Comparison of ENCODE assay signal across 9 mouse cellular contexts in the genomic region with DNA sequence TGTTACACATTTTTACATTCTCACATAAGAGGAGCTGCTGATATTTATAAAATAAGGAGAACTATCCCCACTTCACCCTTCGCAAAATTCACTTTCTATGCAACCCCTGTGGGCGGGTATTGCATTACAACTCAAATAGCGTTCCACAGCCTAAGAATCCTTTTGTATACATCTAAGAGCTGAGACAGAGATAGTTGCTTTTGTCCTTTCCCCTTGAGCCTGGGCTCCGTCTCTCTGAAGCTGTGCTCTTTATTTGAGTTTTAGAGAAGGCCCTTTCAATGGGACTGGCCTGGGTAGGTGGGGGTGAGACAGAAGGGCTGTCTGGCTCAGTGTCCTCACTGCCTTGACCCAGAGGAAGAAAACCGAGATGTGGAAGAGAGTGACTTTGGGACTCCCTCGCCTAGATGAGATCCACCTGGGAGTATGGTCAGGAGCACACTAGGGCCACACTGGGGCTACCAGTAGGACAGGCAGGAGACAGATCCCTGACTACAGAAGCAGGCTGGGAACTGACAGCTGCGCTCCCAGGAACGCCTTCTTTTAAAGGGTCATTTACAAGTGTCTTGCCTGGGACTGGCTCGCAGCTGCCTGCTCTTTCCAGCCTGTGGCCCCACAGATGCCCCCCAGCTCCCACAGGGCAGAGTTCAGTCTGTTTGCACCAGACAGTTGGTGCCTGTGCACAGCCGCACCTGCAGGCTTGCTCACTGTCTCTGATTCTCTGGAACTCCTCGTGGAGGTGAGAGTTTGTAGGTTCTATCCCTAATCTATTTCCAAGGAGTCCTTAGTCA.
A peak's percentile ranks its signal among the peaks of the same experiment; 100 is the strongest.
DNase-seq lines count a peak whose midpoint lies in the region; ATAC-seq and TF ChIP-seq lines count a peak whose summit lies in the region.
"Had no signal": no experiment of that assay in that cellular context is flagged by ENCODE, and none has a peak within 500 bp of the region (broad histone marks: within the 10 kb centered on the region; RNA-seq: fewer than 3 reads in every experiment).

No protein-coding gene starts in this region.

- ATAC-seq in intestine, embryonic 14.5 days (replicated peaks; ENCODE audit: low FRiP score, low TSS enrichment, low read depth) = 0 out of 2 replicates have a peak, but pooled peaks have one; percentile 60
- ATAC-seq in liver, embryonic 14.5 days (ENCODE audit: insufficient read depth) = no peak

- no peak for TF ChIP-seq CTCF in liver, embryonic 14.5 days (IDR thresholded peaks at IDR 0.05; ENCODE audit: low read depth)

- 25% methylated on average over 11 of the region's 11 CpGs for WGBS in intestine, embryonic 14.5 days
- WGBS in liver, embryonic 14.5 days (ENCODE audit: insufficient replicate concordance) = 21% methylated on average over 11 of the region's 11 CpGs

- H3K27me3 ChIP-seq in intestine, embryonic 14.5 days (replicated peaks; ENCODE audit: control insufficient read depth, insufficient read depth, low read length) = peaks cover 15% of the 10 kb centered on the region; the same call in 1 of the 2 replicates
- no peaks in the 10 kb centered on the region; the same call in 1 of the 2 replicates for H3K27me3 ChIP-seq in liver, embryonic 14.5 days (ENCODE audit: control insufficient read depth, insufficient read depth, low read length)

- H3K9ac ChIP-seq in intestine, embryonic 14.5 days (ENCODE audit: low read length) = peak overlapping the region; percentile 22; the same call in 1 of the 2 replicates
- no peak overlapping the region for H3K9ac ChIP-seq in liver, embryonic 14.5 days (replicated peaks)

- H3K4me3 ChIP-seq in intestine, embryonic 14.5 days (ENCODE audit: low read depth, low read length) = peak overlapping the region; percentile 24
- H3K4me3 ChIP-seq in liver, embryonic 14.5 days (ENCODE audit: insufficient read depth in 1 of 2, low read depth in 2 of 2, low read length in 2 of 2) = no peak overlapping the region
- H3K4me3 ChIP-seq: megakaryocyte, embryonic 14.5 days had no signal

- H3K27ac ChIP-seq in intestine, embryonic 14.5 days (ENCODE audit: low read depth) = no peak overlapping the region
- no peak overlapping the region for H3K27ac ChIP-seq in liver, embryonic 14.5 days

- no peak for TF ChIP-seq EP300 in liver, embryonic 14.5 days (IDR thresholded peaks at IDR 0.05; ENCODE audit: low read depth)

- peaks cover 13% of the 10 kb centered on the region for H3K4me1 ChIP-seq in intestine, embryonic 14.5 days (replicated peaks; ENCODE audit: control insufficient read depth, insufficient read depth, low read length)
- 0 out of 4 replicates have a peak, but pooled peaks cover 0 to 3% of the 10 kb centered on the region in 2 experiments for H3K4me1 ChIP-seq in liver, embryonic 14.5 days (replicated peaks; ENCODE audit: control insufficient read depth in 2 of 2, insufficient read depth in 2 of 2, low read length in 1 of 2)
- H3K4me1 ChIP-seq: megakaryocyte, embryonic 14.5 days had no signal

- no peaks in the 10 kb centered on the region for H3K9me3 ChIP-seq in intestine, embryonic 14.5 days (ENCODE audit: control insufficient read depth, low read length)
- no peaks in the 10 kb centered on the region for H3K9me3 ChIP-seq in liver, embryonic 14.5 days (ENCODE audit: control insufficient read depth, low read length)

- DNase-seq in right cerebral cortex, postnatal 4 days = peak; percentile 17
- no peak for DNase-seq in right cerebral cortex, adult 18-20 months
- DNase-seq in intestine, embryonic 14.5 days (ENCODE audit: low spot score) = peak; percentile 64
- DNase-seq in liver, embryonic 14.5 days (ENCODE audit: low read depth in 3 of 3, low spot score in 3 of 3) = no peak
- DNase-seq in thymus, postnatal 4 days = no peak
- no peak for DNase-seq in cerebellum, postnatal 14 days
- no peak for DNase-seq in layer of hippocampus, adult 9-11 months
- DNase-seq in cerebellum, postnatal 4 days (ENCODE audit: low spot score in 2 of 2) = no peak

- no peaks in the 10 kb centered on the region for H3K36me3 ChIP-seq in intestine, embryonic 14.5 days (ENCODE audit: control insufficient read depth, insufficient read depth, low read length)
- no peaks in the 10 kb centered on the region for H3K36me3 ChIP-seq in liver, embryonic 14.5 days (replicated peaks; ENCODE audit: control insufficient read depth, insufficient read depth, low read depth)

- H3K4me2 ChIP-seq in intestine, embryonic 14.5 days (ENCODE audit: low read length) = peak overlapping the region; percentile 55
- peak overlapping the region; percentile 23 for H3K4me2 ChIP-seq in liver, embryonic 14.5 days (ENCODE audit: low read depth)

Comparison
In these comparisons a context has a peak if more than half of its experiments do, and no peak if none do; other contexts are left out.
1. DNase-seq: peak in right cerebral cortex, postnatal 4 days (single experiment) and intestine, embryonic 14.5 days (single experiment); none in right cerebral cortex, adult 18-20 months (single experiment), liver, embryonic 14.5 days (0 of 3), thymus, postnatal 4 days (single experiment), cerebellum, postnatal 14 days (0 of 2), layer of hippocampus, adult 9-11 months (single experiment) and cerebellum, postnatal 4 days (0 of 2).